Mouse (Mus musculus): Measurements from ENCODE around the gene Hist1h2af.
"Not testable (repeated sequence)": the region's sequence is repeated elsewhere in the genome, so short reads cannot be mapped to it uniquely, and the experiment has no call there.

Hist1h2af gene

DNA sequence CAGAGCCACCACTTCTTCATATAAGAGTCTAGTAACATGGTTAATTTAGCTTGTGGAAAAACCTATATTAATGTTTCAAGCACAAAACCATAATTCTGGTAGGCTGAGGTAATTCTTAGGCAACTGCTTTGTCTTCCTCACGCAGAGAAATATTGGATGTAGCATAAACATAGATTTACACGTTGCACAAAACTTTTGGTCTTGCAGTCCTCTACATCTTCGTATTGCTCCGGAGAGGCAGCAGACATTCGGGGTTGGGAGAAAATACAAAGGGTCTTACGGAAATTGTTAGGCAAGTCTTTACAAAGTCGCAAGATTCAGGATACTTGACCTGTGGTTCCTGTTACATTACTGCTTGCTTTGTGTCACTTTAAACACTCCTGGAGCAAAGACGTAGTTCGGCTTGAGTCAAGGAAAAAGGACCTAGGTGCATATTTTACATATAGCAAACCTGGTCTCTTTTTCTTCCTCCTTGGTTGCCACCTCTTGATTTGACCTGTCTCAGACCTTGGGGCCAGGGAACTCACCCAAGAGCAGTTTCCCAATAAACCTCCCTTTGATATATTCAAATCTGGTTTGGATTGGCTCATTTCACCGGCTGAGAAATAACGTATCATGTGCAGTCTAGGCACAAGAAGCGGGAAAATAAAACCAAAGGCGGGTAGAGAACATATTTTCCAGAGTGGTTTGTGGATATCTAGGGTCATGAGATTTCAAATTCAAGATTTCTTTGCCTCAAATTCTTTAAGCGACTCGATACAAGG is 844 bp downstream of the Hist1h2af start:
- DNase-seq (ENCODE audit: inconsistent age in 2 of 2, low spot score in 1 of 2) = peak in 1 of 2 experiments; percentile 54

GRCm38 (mm10) chr13:23535137-23536075 is 1.7 kb downstream of the Hist1h2af start, which contains the start of gene Hist1h3g:
Hist1h3g (plus strand) TSS chr13:23535422.
- peak; percentile 87 to 96 for DNase-seq (ENCODE audit: inconsistent age in 2 of 2, low spot score in 1 of 2)

- no peak for DNase-seq (ENCODE audit: inconsistent age in 2 of 2, low spot score in 1 of 2)
Measured at GRCm38 (mm10) chr13:23536076-23536822, 2.5 kb downstream of the Hist1h2af start.

GRCm38 (mm10) chr13:23537006-23537710 is 3.5 kb downstream of the Hist1h2af start:
- DNase-seq (ENCODE audit: inconsistent age in 2 of 2, low spot score in 1 of 2) = no peak

DNA sequence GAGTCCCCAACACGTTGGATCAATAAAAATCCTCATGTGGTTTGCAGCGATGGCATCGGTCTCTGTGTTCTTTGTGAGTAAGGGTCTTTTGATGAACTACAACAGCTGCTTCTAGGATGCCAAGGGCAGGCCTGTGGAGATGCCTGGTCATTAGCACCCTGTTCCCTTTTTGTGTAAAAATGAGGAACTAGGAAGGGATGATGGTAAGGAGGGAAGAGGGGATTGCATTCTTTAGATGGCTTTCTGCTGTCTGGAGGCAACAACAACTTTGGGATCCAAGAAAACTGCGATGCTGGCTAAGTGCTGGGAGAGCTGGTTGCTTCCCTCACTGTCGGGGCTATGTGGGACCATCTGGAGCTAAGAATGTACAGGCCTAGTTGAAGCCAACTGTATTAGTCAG is 4.5 kb downstream of the Hist1h2af start:
- DNase-seq (ENCODE audit: inconsistent age in 2 of 2, low spot score in 1 of 2) = no peak

- not testable (repeated sequence) for DNase-seq (ENCODE audit: inconsistent age in 2 of 2, low spot score in 1 of 2)
Measured at GRCm38 (mm10) chr13:23539821-23540220, 6.1 kb downstream of the Hist1h2af start.

- DNase-seq (ENCODE audit: inconsistent age in 2 of 2, low spot score in 1 of 2) = no peak
Measured at GRCm38 (mm10) chr13:23541497-23541896, 7.8 kb downstream of the Hist1h2af start.

DNA sequence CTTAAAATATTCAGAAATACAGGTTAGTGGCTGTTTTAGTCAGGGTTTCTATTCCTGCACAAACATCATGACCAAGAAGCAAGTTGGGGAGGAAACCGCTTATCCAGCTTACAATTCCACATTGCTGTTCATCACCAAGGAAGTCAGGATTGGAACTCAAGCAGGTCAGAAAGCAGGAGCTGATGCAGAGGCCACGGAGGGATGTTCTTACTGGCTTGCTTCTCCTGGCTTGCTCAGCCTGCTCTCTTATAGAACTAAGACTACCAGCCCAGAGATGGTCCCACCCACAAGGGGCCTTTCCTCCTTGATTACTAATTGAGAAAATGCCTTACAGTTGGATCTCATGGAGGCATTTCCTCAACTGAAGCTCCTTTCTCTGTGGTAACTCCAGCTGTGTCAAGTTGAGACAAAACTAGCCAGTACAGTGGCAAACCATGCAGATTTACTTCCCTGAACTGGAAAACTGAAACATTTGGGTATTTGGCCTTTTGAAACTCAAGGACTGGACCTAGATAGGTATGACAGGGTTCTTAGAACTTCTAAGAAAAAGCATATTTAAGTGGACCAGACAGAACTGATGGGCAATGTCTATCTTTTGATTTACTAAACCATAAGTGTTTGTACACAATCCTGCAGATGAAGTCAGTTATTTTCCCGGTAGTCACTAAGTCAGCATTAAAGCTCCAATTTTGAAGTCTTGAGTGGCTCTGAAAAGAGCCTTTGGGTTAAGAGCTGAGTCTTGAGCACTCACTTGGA is 8.7 kb downstream of the Hist1h2af start:
- not testable (repeated sequence) for DNase-seq (ENCODE audit: inconsistent age in 2 of 2, low spot score in 1 of 2)

DNA sequence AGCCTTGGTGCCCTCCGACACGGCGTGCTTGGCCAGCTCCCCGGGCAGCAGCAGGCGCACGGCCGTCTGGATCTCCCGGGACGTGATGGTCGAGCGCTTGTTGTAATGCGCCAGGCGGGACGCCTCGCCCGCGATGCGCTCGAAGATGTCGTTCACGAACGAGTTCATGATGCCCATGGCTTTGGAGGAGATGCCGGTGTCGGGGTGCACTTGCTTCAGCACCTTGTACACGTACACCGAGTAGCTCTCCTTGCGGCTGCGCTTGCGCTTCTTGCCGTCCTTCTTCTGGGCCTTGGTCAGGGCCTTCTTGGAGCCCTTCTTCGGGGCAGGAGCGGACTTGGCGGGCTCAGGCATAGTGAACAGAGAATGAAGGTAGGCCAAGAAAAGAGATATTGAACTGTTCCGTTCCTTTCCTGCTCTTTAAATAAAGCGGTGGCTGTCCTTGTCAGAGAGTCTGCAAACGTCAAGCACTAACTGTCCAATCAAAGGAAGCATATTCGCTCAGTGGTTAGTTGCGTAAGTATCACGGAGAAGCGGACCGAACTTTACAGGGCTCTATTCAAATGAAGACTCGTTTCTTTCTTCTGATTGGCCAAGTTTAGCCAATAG is 9.4 kb downstream of the Hist1h2af start, which contains the start of gene Hist1h2bh:
TSS of gene Hist1h2bh (minus strand) at position 394 of the 609 bp plus-strand sequence.
- peak; percentile 76 to 95 for DNase-seq (ENCODE audit: inconsistent age in 2 of 2, low spot score in 1 of 2)

- peak; percentile 81 to 97 for DNase-seq (ENCODE audit: inconsistent age in 2 of 2, low spot score in 1 of 2)
Measured at GRCm38 (mm10) chr13:23543965-23544786, 10.5 kb downstream of the Hist1h2af start, which contains the start of gene Hist1h3f. Hist1h3f (plus strand) TSS chr13:23544052.

DNA sequence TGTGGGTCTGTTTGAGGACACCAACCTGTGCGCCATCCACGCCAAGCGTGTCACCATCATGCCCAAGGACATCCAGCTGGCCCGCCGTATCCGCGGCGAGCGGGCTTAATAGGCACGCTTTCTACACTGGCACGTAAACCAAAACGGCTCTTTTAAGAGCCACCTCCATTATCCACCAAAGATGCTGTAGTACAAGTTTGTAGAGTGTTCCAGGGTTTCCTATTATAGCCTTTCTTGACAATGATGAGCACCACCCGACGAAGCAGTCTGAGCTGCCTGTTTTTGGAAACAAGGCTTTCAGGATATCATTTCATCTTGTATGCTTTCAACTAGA is 11.0 kb downstream of the Hist1h2af start:
- DNase-seq (ENCODE audit: inconsistent age in 2 of 2, low spot score in 1 of 2) = not testable (repeated sequence)

DNA sequence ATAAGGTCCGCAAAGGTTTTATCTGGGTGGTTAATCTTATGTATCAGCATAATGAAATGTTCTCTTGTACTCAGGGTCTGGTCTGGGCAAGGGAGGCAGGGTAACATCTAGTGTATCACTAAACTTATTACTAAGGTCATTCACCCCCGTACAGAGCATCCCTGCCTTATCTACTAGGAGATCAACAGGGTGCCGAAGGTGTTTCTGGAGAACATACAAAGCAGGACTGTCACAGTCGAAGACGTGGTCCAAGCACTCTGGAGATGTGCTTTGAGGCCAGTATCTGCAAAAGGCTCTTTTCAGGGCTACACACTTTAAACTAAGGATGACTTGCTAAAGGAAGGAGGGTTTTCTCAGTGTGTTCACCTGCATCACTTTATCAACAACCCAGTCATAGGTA is 13.0 kb downstream of the Hist1h2af start:
- no peak for DNase-seq (ENCODE audit: inconsistent age in 2 of 2, low spot score in 1 of 2)

DNA sequence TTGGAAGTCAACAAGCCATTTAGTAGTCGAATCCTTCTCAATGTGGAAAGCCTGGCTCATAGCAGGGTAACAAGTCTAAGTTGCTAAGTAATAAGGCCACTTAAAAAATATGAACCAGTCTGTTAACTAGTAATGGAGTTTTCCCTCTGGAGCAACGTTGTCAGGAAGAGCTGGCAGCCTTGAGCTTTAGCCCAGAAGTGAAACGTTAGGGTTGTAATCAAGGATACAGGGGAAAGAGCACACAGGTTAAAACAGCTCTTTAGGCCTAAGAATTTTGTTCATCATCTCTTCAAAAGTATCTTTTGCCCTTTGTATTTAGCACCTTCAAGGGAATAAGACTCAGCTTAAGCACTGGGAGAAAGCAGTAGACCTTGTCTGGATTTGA is 17.0 kb downstream of the Hist1h2af start:
- DNase-seq (ENCODE audit: inconsistent age in 2 of 2, low spot score in 1 of 2) = no peak

- peak; percentile 85 to 95 for DNase-seq (ENCODE audit: inconsistent age in 2 of 2, low spot score in 1 of 2)
Measured at GRCm38 (mm10) chr13:23551146-23551834, 17.6 kb downstream of the Hist1h2af start, which contains the start of gene Hist1h4f. Hist1h4f (minus strand) TSS chr13:23551648.

GRCm38 (mm10) chr13:23551931-23552914 is 18.5 kb downstream of the Hist1h2af start:
- no peak for DNase-seq (ENCODE audit: inconsistent age in 2 of 2, low spot score in 1 of 2)

GRCm38 (mm10) chr13:23552962-23553361 is 19.3 kb downstream of the Hist1h2af start, which contains the start of gene Hist1h1d:
Hist1h1d (plus strand) TSS chr13:23553262.
- no peak for DNase-seq (ENCODE audit: inconsistent age in 2 of 2, low spot score in 1 of 2)
